Mouse (Mus musculus) erythroblast, embryonic 14.5 days (primary cell): Measurements from ENCODE around the gene Gm12355. TPM values are rescaled to one million over a fixed set of nuclear protein-coding genes. Genes with fewer than 3 reads are reported as not detected.
"Not testable (repeated sequence)": the region's sequence is repeated elsewhere in the genome, so short reads cannot be mapped to it uniquely, and the experiment has no call there.

Experiments used
- H3K27me3 ChIP-seq: 2 replicates; pipeline ENCODE4 v1.6.1; 2012; ENCODE audit warnings: inconsistent platforms; ENCODE audit not compliant: control insufficient read depth
- H3K36me3 ChIP-seq: 2 replicates; pipeline ENCODE4 v1.6.1; 2012; ENCODE audit warnings: mild to moderate bottlenecking, inconsistent platforms; ENCODE audit not compliant: control insufficient read depth
- H3K4me1 ChIP-seq: 2 replicates; pipeline ENCODE4 v1.6.1; 2012; ENCODE audit warnings: inconsistent platforms; ENCODE audit not compliant: control insufficient read depth
- H3K4me3 ChIP-seq: replicated peaks from 2 replicates; pipeline ENCODE3; 2012; ENCODE audit warnings: moderate library complexity, mild to moderate bottlenecking, inconsistent platforms
- H3K9me3 ChIP-seq: 2 replicates; pipeline ENCODE4 v1.6.1; 2012; ENCODE audit warnings: low read length, inconsistent platforms, mixed read lengths; ENCODE audit not compliant: control insufficient read depth
- GATA1 ChIP-seq: IDR thresholded peaks from 2 replicates; pipeline ENCODE4 v1.6.1; 2012; ENCODE audit warnings: low read length, inconsistent platforms, mixed read lengths
- TAL1 ChIP-seq: IDR thresholded peaks from 3 replicates; pipeline ENCODE4 v1.6.1; 2012; ENCODE audit warnings: low read length, inconsistent platforms, mixed read lengths
- polyA plus RNA-seq: library from polyadenylated mRNA; stranded (reverse); fragments of >175 nt; gene quantifications from 2 replicates; pipeline ENCODE4 v1.2.3, GENCODE M21; 2012

The Gm12355 gene
- polyA plus RNA-seq, 1 experiment: not detected

DNA sequence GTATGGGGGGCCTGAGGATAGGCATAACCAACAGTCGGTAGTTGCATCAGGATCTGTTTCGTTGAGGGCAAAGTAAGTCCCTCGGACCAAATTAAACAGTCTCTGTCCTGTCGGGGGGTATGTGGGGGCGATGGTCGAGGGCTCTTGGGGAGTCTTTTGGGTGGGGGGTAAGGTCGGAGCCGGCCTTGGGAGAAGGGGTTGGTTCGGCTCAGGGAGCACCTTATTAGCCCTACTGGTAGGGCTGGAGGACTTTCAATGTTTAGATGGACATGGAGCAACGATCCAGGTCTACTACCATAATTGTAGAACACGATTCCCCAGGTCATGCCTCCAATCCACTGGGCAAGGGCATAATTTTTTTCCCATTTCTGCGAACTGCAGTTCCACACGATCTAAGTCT, 4.7 kb downstream of the Gm12355 start:
- peaks cover 29% of the 10 kb centered on the region for H3K9me3 ChIP-seq
- peaks cover 2% of the 10 kb centered on the region; the same call in 1 of the 2 replicates for H3K27me3 ChIP-seq
- no peaks in the 10 kb centered on the region for H3K4me1 ChIP-seq
- TF ChIP-seq GATA1 (no peak), TAL1 (no peak)
- H3K4me3 ChIP-seq: no peak overlapping the region
- H3K36me3 ChIP-seq: no peaks in the 10 kb centered on the region

GRCm38 (mm10) chr11:98606763-98607162, 18.7 kb downstream of the Gm12355 start:
- Histone ChIP-seq H3K27me3 (peaks cover 44% of the 10 kb centered on the region), H3K4me1 (peaks cover 6% of the 10 kb centered on the region), H3K4me3 (no peak overlapping the region), H3K9me3 (no peaks in the 10 kb centered on the region), H3K36me3 (no peaks in the 10 kb centered on the region)
- TF ChIP-seq GATA1 (no peak), TAL1 (no peak)

DNA sequence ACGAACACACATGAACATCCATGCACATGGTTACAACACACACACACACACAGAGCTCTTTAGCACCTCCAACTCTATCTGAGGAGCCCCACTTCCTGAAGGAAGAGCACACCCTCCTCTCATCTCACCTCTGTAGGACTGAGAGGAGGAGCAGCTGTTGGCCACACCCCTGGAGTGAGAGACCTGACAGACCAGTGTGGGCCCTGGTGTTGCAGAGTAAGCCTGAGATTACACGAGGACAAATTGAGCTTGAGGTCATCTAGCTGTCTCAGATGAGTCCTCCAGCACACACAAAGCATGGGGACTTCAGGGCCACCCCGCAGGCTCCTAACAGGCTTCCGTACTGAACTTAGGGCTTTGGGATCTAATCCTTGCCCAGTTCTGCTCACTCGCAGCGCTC, 20.6 kb downstream of the Gm12355 start:
- H3K4me3 ChIP-seq, H3K36me3 ChIP-seq: not testable (repeated sequence)
- H3K27me3 ChIP-seq: peaks cover 60% of the 10 kb centered on the region

GRCm38 (mm10) chr11:98603953-98604352, 21.5 kb downstream of the Gm12355 start:
- TF ChIP-seq TAL1: no peak
- TF ChIP-seq GATA1: no peak
- Histone ChIP-seq H3K27me3 (peaks cover 63% of the 10 kb centered on the region), H3K36me3 (no peaks in the 10 kb centered on the region), H3K4me1 (peaks cover 8% of the 10 kb centered on the region), H3K9me3 (no peaks in the 10 kb centered on the region), H3K4me3 (no peak overlapping the region)

More for the DNA sequence above, 20.6 kb downstream of the Gm12355 start:
- H3K9me3 ChIP-seq, H3K4me1 ChIP-seq: not testable (repeated sequence)

GRCm38 (mm10) chr11:98602090-98602690, 23.3 kb downstream of the Gm12355 start:
- TF ChIP-seq GATA1 (no peak), TAL1 (no peak)
- Histone ChIP-seq H3K27me3 (peaks cover 73% of the 10 kb centered on the region), H3K36me3 (no peaks in the 10 kb centered on the region), H3K4me1 (peaks cover 13% of the 10 kb centered on the region), H3K9me3 (no peaks in the 10 kb centered on the region), H3K4me3 (peak overlapping the region; percentile 25)

DNA sequence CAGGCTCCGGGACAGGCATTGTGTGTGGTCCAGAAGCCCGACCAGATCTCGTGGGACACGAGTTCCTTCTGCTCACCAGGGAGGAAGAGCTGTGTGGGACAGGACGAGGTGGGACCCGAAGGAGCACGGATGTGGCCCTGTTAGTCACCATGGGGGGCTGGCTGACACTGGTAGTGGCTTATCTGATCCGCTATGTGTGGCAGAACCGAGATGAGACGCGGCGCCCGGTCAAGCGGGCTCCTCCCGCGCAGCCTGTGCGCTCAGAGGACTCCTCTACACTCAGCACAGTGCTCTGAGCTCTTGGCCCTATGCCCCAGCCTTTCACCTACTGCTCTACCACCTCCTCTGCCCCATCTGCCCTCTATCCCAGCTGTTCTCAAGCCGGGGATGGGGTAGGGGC, 26.2 kb downstream of the Gm12355 start:
- Histone ChIP-seq H3K27me3 (peaks cover 74% of the 10 kb centered on the region), H3K4me1 (peaks cover 21% of the 10 kb centered on the region), H3K9me3 (no peaks in the 10 kb centered on the region), H3K36me3 (no peaks in the 10 kb centered on the region), H3K4me3 (no peak overlapping the region)
- no peak for TF ChIP-seq GATA1
- no peak for TF ChIP-seq TAL1

- Histone ChIP-seq H3K9me3 (no peaks in the 10 kb centered on the region), H3K4me3 (no peak overlapping the region), H3K27me3 (peaks cover 74% of the 10 kb centered on the region), H3K36me3 (no peaks in the 10 kb centered on the region), H3K4me1 (peaks cover 21% of the 10 kb centered on the region)
- TF ChIP-seq TAL1: no peak
- no peak for TF ChIP-seq GATA1
Observed at GRCm38 (mm10) chr11:98598851-98599290, 26.6 kb downstream of the Gm12355 start.

DNA sequence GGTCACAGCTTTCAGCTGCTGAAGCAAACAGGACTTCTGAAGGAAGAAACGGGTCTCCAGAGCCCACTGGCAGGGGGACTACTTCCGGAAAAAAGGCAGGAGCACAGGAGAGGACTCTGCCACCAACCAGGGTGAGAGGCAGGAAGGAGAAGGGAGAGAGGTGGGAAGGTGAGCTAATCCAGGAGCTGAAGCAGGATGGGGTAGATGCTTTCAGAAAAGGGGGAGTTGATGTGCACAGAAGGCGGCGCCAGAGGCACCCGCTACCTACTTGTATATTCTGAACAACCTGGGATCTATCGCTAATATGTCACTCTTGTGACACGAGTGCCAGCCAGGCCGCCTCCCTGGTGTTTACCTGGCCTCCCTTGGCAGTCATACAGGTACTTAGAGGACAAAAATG, 27.5 kb downstream of the Gm12355 start, which contains the start of gene Lrrc3c:
Gene Lrrc3c (plus strand): TSS at position 301 of the 400 bp plus-strand sequence.
- Histone ChIP-seq H3K4me3 (no peak within 1 kb of the TSS), H3K36me3 (no peaks in the 10 kb centered on the region), H3K27me3 (peaks cover 69% of the 10 kb centered on the region), H3K9me3 (no peaks in the 10 kb centered on the region), H3K4me1 (peaks cover 25% of the 10 kb centered on the region)
- TF ChIP-seq GATA1: no peak
- no peak for TF ChIP-seq TAL1

- TF ChIP-seq TAL1 (no peak), GATA1 (no peak)
- H3K27me3 ChIP-seq: peaks cover 70% of the 10 kb centered on the region
- H3K36me3 ChIP-seq: no peaks in the 10 kb centered on the region
- H3K4me3 ChIP-seq: no peak overlapping the region
- H3K4me1 ChIP-seq: peaks cover 29% of the 10 kb centered on the region
- no peaks in the 10 kb centered on the region for H3K9me3 ChIP-seq
Observed at GRCm38 (mm10) chr11:98597363-98597762, 28.1 kb downstream of the Gm12355 start.

DNA sequence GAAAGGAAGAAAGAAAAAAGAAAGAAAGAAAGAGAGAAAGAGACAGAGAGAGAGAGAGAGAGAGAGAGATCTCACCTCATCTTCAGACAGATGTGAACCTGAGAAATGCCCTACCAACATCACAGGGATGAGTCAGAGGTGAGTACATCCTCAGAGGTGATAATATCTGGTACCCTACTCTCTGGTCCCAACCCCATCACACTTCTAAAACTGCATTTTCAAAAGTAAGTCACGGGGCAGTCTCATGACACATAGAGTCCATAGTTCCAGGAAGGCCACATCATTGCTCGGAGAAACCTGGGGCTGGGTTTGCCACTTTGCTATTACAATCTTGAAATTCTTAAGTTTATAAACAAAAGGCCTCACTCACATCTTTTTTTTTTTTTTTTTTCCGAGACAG, 29.5 kb downstream of the Gm12355 start:
- peaks cover 36% of the 10 kb centered on the region for H3K4me1 ChIP-seq
- no peak overlapping the region for H3K4me3 ChIP-seq
- no peaks in the 10 kb centered on the region for H3K36me3 ChIP-seq
- TF ChIP-seq GATA1 (no peak), TAL1 (no peak)
- peaks cover 60% of the 10 kb centered on the region for H3K27me3 ChIP-seq
- H3K9me3 ChIP-seq: no peaks in the 10 kb centered on the region
